Mouse (Mus musculus) myocyte (in vitro differentiated cells): Measurements from ENCODE around the gene Pabpn1. TPM values are rescaled to one million over a fixed set of nuclear protein-coding genes. Genes with fewer than 3 reads are reported as not detected.

Source experiments
- H3K27me3 ChIP-seq: one replicate; pipeline ENCODE4 v1.6.1; 2011; ENCODE audit not compliant: control insufficient read depth, insufficient read depth, insufficient read length
- H3K36me3 ChIP-seq: one replicate; pipeline ENCODE4 v1.6.1; 2011; ENCODE audit not compliant: control insufficient read depth, insufficient read depth
- H3K4me2 ChIP-seq: one replicate; pipeline ENCODE4 v1.6.1; 2011; ENCODE audit warnings: low read depth, control low read depth
- H3K4me3 ChIP-seq: one replicate; pipeline ENCODE4 v1.5.1; 2011; ENCODE audit warnings: mild to moderate bottlenecking, control low read depth, moderate library complexity
- H3K79me2 ChIP-seq: one replicate; pipeline ENCODE4 v1.6.1; 2011; ENCODE audit not compliant: control insufficient read depth, insufficient read depth
- H3ac ChIP-seq: one replicate; pipeline ENCODE4 v1.6.1; 2011; ENCODE audit not compliant: control insufficient read depth, insufficient read length
- CEBPB ChIP-seq: IDR thresholded peaks from 2 replicates; pipeline ENCODE4 v1.6.1; 2011; ENCODE audit warnings: mild to moderate bottlenecking, moderate library complexity; ENCODE audit not compliant: poor library complexity, insufficient read depth, severe bottlenecking
- E2F4 ChIP-seq: IDR thresholded peaks from one replicate; pipeline ENCODE4 v1.6.1; 2011; ENCODE audit warnings: mild to moderate bottlenecking, control low read depth, moderate library complexity; ENCODE audit not compliant: insufficient read depth
- MAX ChIP-seq: IDR thresholded peaks from one replicate; pipeline ENCODE4 v1.6.1; 2011; ENCODE audit warnings: low read depth, mild to moderate bottlenecking, control low read depth
- MYOD1 ChIP-seq, 3 experiments: IDR thresholded peaks; one replicate each; pipeline ENCODE4 v1.6.1; 2011; ENCODE audit warnings: control low read depth in 2 of 3, low read depth in 2 of 3, mild to moderate bottlenecking in 2 of 3, moderate library complexity in 1 of 3; ENCODE audit not compliant: insufficient read length in 2 of 3, control insufficient read depth in 1 of 3
- MYOG ChIP-seq, 3 experiments: IDR thresholded peaks; one replicate each; pipeline ENCODE4 v1.6.1; 2011; ENCODE audit warnings: control low read depth in 2 of 3, low read depth in 2 of 3, mild to moderate bottlenecking in 2 of 3; ENCODE audit not compliant: insufficient read length in 2 of 3, control insufficient read depth in 1 of 3, insufficient read depth in 1 of 3
- POLR2A ChIP-seq: IDR thresholded peaks from one replicate; pipeline ENCODE4 v1.6.1; 2011; ENCODE audit warnings: low read depth, mild to moderate bottlenecking, control low read depth, moderate library complexity; ENCODE audit not compliant: insufficient read length
- POLR2AphosphoS2 ChIP-seq: IDR thresholded peaks from one replicate; pipeline ENCODE4 v1.6.1; 2011; ENCODE audit warnings: low read depth, control low read depth; ENCODE audit not compliant: insufficient read length
- REST ChIP-seq: IDR thresholded peaks from one replicate; pipeline ENCODE4 v1.6.1; 2011; ENCODE audit warnings: mild to moderate bottlenecking, control low read depth, moderate library complexity; ENCODE audit not compliant: insufficient read depth, insufficient read length
- SRF ChIP-seq: IDR thresholded peaks from one replicate; pipeline ENCODE4 v1.6.1; 2011; ENCODE audit warnings: low read depth; ENCODE audit not compliant: control insufficient read depth, insufficient read length
- TCF12 ChIP-seq: IDR thresholded peaks from one replicate; pipeline ENCODE4 v1.6.1; 2011; ENCODE audit warnings: mild to moderate bottlenecking, control low read depth; ENCODE audit not compliant: poor library complexity, insufficient read depth, severe bottlenecking
- TCF3 ChIP-seq: IDR thresholded peaks from one replicate; pipeline ENCODE4 v1.6.1; 2011; ENCODE audit warnings: low read depth, control low read depth; ENCODE audit not compliant: insufficient read length
- USF1 ChIP-seq: IDR thresholded peaks from one replicate; pipeline ENCODE4 v1.6.1; 2011; ENCODE audit warnings: low read depth, mild to moderate bottlenecking, control low read depth, moderate library complexity
- polyA plus RNA-seq: library from polyadenylated mRNA; unstranded; fragments of >200 nt; fragmentation: generic; extraction: Trizol; gene quantifications from one replicate; pipeline ENCODE4 v1.2.1, GENCODE M21; 2012; ENCODE audit warnings: missing spikeins

Gene Pabpn1
- polyA plus RNA-seq, 1 experiment: 70.6 TPM

DNA sequence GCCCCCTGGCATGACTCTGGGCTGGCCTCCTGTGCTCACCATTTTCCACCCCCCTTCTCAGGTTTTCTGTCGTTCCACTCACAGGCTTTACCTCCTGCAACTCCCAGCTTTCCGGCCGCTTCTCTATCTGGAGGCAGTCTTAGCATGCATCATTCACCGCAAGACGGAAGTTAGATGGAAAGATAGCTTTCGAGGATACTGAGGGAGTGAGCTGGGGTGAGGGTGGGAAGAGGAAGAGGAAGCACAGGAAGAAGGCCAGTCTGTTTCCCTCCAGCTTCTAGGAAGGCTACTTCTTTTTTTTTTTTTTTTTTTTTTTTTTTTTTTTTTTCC is 44.5 kb downstream of the Pabpn1 start:
- Histone ChIP-seq H3K4me3 (no peak overlapping the region), H3K27me3 (peaks cover 21% of the 10 kb centered on the region), H3K79me2 (no peaks in the 10 kb centered on the region), H3K4me2 (no peak overlapping the region), H3ac (no peak overlapping the region), H3K36me3 (no peaks in the 10 kb centered on the region)
- no peak for TF ChIP-seq MYOG (IDR thresholded peaks at IDR 0.05; ENCODE audit: control insufficient read depth in 1 of 3, insufficient read depth in 1 of 3, insufficient read length in 2 of 3, low read depth in 2 of 3)
- TF ChIP-seq SRF: no peak
- no peak for TF ChIP-seq REST
- no peak for TF ChIP-seq MYOD1 (IDR thresholded peaks at IDR 0.05; ENCODE audit: control insufficient read depth in 1 of 3, insufficient read length in 2 of 3, low read depth in 2 of 3)
- no peak for TF ChIP-seq POLR2A
- TF ChIP-seq E2F4: no peak

DNA sequence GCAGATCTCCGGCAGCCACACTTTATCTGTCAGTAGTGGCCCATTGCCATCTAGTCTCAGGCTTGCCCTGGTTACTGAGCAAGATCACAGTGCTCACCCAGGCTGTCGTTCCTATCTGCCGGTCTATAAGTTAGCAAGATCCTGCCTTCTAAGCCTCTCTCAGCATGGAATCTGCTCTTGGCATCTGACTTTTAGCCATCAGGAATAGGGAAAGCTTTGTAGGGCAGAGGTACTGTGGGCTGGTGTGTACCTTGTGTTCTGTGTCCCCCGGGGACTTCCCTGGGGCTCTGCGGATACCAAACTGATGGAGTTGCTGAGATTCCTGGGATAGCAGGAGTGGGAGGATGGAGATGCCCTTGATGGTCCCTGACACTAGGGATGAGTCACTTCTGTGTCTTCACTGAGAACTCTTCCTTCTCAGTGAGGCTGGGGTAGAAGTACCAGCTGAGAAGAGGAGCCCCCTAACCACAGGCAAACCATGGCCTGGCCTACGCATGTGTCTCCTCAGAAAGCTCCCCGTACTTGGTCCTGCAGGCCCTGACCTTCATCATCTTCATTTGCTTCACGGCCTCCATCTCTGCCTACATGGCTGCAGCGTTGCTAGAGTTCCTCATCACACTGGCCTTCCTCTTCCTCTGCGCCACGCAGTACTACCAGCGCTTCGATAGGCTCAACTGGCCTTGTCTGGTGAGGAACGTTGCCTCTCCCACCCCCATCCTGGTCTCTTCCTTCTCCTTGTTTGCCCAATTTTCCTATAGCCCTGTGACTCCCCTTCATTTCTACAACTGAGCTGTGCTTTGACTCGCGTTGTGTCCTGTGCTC is 45.3 kb downstream of the Pabpn1 start:
- TF ChIP-seq MYOG (IDR thresholded peaks at IDR 0.05; ENCODE audit: control insufficient read depth in 1 of 3, insufficient read depth in 1 of 3, insufficient read length in 2 of 3, low read depth in 2 of 3) (no peak), CEBPB (no peak), POLR2AphosphoS2 (no peak), REST (no peak), TCF3 (no peak), MYOD1 (IDR thresholded peaks at IDR 0.05; ENCODE audit: control insufficient read depth in 1 of 3, insufficient read length in 2 of 3, low read depth in 2 of 3) (no peak), SRF (no peak), E2F4 (no peak), TCF12 (no peak)
- H3K79me2 ChIP-seq: no peaks in the 10 kb centered on the region
- no peaks in the 10 kb centered on the region for H3K36me3 ChIP-seq
- H3K4me3 ChIP-seq: no peak overlapping the region
- no peak overlapping the region for H3K4me2 ChIP-seq
- H3ac ChIP-seq: no peak overlapping the region
- peaks cover 21% of the 10 kb centered on the region for H3K27me3 ChIP-seq

DNA sequence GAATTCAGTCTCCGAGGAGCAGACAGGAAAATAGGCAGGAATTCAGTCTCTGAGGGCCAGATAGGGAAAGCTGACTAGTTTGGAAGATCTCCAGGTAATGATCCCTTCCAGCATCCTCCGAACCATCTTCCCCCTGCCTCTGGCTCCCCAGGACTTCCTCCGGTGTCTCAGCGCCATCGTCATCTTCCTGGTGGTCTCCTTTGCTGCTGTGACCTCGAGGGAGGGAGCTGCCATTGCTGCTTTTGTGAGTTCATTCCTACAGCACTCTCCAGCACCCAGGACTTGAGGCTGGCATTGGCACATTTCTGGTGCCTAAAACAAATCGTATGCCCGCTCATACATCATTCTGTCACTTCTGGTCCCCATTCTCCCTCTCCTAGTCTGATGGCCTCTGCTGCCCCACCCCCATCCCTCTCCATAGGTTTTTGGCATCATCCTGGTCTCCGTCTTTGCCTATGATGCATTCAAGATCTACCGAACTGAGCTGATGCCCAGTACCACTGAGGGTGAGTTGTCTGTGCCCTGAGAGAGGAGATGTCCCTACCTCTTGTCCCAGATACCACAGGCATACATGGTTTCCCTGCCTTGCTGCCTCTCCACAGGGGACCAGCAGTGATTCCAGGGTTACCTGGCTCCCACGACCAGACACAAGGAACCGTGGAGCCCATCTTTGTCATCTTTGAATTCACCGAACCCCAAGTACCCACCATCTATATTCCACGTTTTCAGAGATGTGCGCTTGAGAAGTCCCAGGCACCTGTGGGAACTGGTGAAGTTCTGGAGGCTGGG is 46.3 kb downstream of the Pabpn1 start:
- Histone ChIP-seq H3K36me3 (no peaks in the 10 kb centered on the region), H3K4me3 (no peak overlapping the region), H3K79me2 (no peaks in the 10 kb centered on the region), H3ac (no peak overlapping the region), H3K4me2 (no peak overlapping the region), H3K27me3 (peaks cover 21% of the 10 kb centered on the region)
- no peak for TF ChIP-seq MYOG (IDR thresholded peaks at IDR 0.05; ENCODE audit: control insufficient read depth in 1 of 3, insufficient read depth in 1 of 3, insufficient read length in 2 of 3, low read depth in 2 of 3)
- no peak for TF ChIP-seq POLR2A
- no peak for TF ChIP-seq POLR2AphosphoS2
- no peak for TF ChIP-seq TCF12

DNA sequence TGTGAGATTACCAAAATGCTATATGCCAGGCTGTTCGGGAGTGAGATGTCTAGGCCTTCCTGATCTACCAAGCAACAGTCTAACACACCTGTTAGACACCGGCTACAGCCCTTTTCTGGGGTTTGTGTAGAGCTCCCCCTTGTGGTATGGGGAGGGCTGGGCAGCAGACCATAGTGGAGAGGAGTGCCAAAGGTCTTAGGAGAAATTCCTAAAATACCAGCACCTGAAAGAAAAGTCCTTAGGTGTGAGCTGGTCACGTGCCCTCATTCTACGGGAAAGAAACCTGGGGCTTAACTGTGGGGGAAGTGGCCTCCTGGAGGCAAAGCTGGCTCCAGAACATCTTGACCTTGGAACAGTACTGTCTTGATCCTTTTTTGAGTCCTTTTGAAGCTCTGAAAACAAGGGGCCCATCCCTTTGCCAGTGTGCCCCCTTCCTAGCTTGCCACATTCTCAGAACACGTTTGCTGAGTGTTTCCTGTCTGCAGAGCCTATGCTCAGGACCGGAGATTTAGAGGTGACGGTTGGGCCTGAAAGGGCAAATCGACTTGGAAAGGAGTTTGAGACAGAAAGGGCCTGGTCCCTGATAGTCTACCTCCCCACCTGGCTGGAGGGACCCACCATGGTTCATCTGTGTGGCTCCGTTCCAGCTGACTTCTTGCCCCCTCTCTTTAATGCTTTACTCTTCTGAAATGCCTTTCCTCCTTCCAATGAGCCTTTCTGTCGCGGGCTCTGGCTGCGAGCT is 47.3 kb downstream of the Pabpn1 start:
- H3K4me2 ChIP-seq: no peak overlapping the region
- no peak overlapping the region for H3ac ChIP-seq
- H3K4me3 ChIP-seq: no peak overlapping the region
- no peak for TF ChIP-seq POLR2A
- no peak for TF ChIP-seq REST
- TF ChIP-seq SRF: no peak
- no peak for TF ChIP-seq USF1
- no peak for TF ChIP-seq TCF3
- no peak for TF ChIP-seq CEBPB
- no peak for TF ChIP-seq MAX
- H3K79me2 ChIP-seq: no peaks in the 10 kb centered on the region
- H3K36me3 ChIP-seq: no peaks in the 10 kb centered on the region
- peaks cover 22% of the 10 kb centered on the region for H3K27me3 ChIP-seq

DNA sequence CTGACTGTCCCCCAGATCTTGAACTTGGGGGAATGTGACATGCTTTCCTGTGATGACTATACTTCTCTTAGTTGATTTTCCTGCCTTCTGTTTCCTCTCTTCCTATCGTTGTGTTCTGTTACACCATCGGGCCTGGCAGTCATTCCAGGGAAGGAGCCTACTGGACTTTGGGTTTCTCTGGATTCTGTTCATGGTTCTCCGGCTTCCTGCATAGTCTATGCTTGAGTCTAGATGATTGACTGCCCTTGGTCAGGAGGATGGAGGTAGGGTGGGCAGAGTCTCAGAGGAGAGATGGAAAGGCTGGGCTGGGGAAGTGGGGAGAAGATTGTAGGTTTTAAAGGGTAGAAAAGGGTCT is 47.9 kb downstream of the Pabpn1 start:
- no peak overlapping the region for H3ac ChIP-seq
- no peaks in the 10 kb centered on the region for H3K36me3 ChIP-seq
- H3K4me3 ChIP-seq: no peak overlapping the region
- H3K4me2 ChIP-seq: no peak overlapping the region
- TF ChIP-seq TCF12: no peak
- no peak for TF ChIP-seq USF1
- TF ChIP-seq POLR2A: no peak
- no peak for TF ChIP-seq TCF3
- no peak for TF ChIP-seq E2F4
- TF ChIP-seq MYOD1 (IDR thresholded peaks at IDR 0.05; ENCODE audit: control insufficient read depth in 1 of 3, insufficient read length in 2 of 3, low read depth in 2 of 3): no peak
- TF ChIP-seq MYOG (IDR thresholded peaks at IDR 0.05; ENCODE audit: control insufficient read depth in 1 of 3, insufficient read depth in 1 of 3, insufficient read length in 2 of 3, low read depth in 2 of 3): no peak
- no peaks in the 10 kb centered on the region for H3K79me2 ChIP-seq
- H3K27me3 ChIP-seq: peaks cover 17% of the 10 kb centered on the region
